Mouse (Mus musculus) cerebellum, adult 2 months (tissue): ENCODE measurements around the gene Dapp1.

Source experiments
- CTCF ChIP-seq: fragments of 200-500 bp; IDR thresholded peaks from 2 replicates; pipeline ENCODE4 v1.5.1; 2011; ENCODE audit warnings: low read depth, mild to moderate bottlenecking, control low read depth, low read length, moderate library complexity, borderline replicate concordance; ENCODE audit not compliant: insufficient read depth
- POLR2A ChIP-seq: fragments of 200-500 bp; IDR thresholded peaks from 2 replicates; pipeline ENCODE4 v1.6.1; 2011; ENCODE audit warnings: low read length, control low read depth, borderline replicate concordance; ENCODE audit not compliant: insufficient read depth

DNA sequence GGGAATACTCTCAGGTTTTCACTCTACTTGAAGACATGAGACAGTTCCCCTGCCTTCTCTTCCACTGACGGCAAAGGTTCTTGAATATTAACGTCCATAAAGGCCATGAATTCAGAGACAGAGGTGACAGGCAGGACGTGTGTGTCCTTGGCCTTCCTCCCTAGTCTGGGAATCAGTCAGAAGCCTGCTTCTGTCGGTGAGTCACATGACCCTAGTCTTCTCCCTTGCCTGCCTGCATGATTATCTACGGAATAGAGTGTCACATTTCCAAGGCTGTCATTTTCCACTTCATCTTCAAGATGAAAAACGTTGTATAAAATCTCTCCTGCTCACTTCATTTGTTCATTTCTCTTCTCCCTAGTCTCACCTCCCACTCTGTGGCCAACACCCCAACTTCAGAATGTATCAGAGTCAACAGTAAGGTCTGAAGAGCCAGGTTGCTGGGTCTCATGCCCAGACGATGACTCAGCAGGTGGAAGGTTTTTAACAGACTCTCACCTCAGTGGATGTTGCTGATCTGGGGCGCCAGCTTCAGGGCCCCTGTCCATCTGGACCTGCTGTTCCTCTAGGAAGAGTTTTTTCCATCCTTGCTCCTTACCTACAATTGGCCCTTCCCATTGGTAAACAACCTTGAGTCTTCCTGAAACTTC lies 19.5 kb downstream of the Dapp1 start:
- TF ChIP-seq CTCF (no peak), POLR2A (no peak)
